Mouse (Mus musculus) natural killer cell, adult 2 months (primary cell): ENCODE data around the gene Man2b2.

Source experiments
- DNase-seq, 2 experiments: peaks; one replicate each; pipeline ENCODE4 v3.0.0; 2022; ENCODE audit warnings: low spot score in 2 of 2

The Man2b2 gene

DNA sequence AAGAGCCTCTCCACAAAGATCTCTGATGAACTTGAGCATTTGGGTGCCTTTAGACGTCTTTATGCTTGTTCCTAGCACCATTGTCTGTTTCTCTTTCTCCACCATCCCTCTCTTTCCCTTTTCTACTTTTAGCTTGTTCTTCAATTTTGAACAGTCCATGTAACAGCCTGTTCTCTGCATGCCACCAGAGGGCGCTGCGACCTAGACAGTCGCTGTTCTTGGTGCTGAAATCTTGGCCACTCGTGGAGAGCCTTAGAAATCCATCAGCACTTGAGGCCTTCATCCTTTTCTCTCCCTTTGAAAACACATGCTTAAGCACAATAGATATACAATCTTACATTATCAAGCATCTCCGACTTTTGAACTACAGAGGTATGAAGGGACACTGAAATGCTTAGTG is 5.5 kb upstream of the Man2b2 start:
- peak; percentile 78 to 79 for DNase-seq

DNA sequence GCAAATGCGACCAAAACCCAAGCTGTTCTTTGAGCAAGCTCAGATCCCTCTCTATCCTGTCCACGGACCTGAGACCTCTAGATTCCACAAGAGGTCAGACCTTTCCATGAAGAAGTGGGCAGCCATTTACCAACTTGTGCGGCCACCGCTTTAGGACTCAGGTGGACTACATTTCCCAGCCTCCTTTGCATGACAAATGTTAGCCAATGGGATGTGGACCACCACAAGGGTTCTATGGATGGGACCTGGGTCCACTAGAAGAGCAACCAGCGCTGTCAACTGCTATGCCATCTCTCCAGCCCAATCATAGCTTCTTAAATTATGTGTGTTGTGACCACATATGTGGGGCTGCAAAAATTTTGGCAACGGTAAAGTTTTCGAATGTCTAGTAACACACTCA is 819 bp upstream of the Man2b2 start:
- no peak for DNase-seq

DNA sequence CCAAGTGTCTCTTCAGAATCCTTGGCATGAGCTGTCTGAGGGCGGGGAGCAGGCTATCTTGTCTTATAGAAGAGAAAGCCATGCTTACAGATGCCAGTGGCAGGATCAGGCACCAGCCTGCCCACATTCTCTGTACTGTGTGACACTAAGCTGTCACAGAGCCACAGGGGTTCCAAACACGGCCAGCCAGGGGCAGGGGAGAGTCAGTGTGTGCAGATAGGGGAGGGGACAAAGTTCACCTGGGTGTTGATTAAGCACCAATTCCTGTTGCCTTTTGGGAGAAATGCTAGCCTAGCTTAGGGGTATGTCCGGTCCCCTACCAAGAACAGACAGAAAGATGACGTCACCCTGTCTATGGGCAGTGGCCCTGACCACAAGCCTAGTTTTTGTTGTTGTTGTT is 1.4 kb downstream of the Man2b2 start:
- DNase-seq: no peak

DNA sequence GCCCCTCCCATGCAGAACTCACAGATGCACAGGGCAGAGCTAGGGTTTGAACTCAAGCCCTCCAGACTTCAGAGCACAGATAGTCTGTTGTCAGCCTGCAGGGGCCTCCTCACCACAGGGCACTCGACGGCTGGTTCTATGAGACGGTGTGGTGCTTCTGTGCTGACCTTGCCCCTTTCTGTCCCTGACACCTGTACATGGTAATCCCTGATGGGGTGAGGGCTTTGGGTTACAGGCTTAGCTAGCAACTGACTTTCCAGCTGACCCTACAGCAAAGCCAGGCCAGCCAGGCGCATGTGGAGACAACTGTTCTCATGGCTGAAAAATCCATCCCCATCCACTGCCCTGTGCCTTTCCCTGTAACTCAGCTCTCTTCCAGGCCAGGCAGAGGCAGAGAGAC is 7.5 kb downstream of the Man2b2 start:
- no peak for DNase-seq

DNA sequence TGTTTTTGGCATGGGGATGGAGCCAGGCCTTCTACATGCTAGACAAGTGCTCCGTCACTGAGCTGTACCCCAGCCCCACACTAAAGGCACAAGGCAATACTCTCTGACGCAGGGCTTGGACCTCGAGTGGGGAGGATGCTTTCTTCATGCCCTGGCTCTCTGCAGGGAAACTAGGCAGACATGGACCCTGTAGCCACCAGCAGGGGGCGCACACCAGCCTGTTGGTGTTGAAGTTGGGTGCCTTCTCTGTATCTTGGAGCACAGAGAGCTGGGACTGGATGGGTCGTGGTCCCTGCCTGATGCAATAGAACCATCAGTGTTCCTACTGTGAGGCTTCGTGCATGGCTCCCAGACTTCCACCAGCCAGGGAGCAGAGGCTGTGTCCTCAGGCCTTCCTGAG is 10.3 kb downstream of the Man2b2 start:
- peak; percentile 43 to 53 for DNase-seq

DNA sequence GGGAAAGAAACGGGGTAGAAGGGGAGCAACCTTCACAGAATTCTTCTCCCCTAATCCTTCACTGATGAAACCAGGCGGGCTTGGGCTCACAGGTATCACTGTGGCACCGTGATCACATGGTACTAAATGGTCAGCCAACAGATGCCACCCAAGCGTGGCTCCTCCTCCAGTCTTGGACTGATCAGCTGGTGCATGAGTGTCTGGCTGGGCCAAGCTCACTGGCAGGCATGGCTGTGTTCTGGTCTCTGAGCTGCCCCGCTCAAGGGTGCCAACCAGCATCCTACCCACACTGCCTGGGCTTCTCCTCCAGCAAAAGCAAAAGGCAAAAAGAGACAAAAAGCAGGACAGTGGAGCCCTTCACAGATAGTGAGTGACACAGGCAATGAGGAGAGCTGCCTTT is 10.7 kb downstream of the Man2b2 start:
- no peak for DNase-seq

DNA sequence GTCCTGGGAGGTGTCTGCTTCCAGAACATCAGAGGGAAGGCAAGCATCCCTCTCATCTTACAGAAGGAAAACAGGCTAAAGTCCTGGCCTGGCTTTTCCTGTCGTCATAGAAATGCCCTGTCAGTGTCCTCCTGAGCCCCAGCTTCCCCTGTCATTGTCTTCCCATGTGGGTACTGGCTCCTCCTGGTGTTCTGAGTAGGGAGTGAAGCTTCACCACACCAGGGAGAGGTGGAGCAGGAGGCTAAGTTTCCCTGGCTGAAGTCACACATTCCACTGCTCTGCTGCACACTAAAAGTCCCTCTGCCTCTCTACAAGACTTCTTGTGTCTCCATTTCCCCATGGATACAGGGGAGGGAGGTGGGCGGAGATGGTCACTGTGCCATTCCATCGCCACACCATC is 12.7 kb downstream of the Man2b2 start:
- DNase-seq: no peak

DNA sequence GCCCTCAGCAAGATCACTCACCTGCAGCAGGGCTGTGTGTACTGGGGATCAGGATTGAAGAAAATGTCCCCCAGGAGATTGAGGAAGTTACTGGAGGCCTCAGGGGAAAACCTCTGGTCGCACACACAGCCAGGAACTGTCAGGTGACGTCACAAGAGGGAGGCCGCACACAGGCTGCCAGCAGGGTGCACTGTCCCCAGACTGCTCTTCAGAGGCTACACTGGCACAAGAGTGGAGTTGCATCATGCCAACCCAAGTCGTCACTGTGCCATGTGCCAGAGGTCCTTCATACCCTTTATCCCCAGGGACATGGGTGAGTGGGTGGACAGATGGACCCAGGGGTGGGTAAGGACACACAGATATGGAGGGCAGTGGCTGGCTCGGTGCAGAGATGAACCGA is 15.9 kb downstream of the Man2b2 start:
- DNase-seq: peak in 1 of 2 experiments; percentile 44

DNA sequence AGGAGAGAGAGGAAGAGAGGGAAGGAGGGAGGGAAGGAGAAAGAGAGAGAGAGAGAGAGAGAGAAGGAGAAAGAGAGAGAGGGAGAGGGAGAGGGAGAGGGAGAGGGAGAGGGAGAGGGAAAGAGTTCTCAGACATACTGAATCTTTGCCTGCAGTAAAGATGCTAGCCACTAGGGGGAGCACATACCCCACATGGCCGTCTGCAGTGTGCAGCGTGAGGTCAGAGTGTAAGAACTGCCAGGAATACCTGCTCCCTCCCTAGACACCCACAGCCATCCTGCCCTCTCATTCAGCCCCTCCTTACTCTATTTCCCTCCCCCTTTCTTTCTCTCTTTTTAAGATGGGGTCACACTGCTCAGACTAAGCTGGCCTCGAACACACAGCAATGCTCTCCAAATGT is 19.0 kb downstream of the Man2b2 start:
- peak; percentile 43 to 57 for DNase-seq

DNA sequence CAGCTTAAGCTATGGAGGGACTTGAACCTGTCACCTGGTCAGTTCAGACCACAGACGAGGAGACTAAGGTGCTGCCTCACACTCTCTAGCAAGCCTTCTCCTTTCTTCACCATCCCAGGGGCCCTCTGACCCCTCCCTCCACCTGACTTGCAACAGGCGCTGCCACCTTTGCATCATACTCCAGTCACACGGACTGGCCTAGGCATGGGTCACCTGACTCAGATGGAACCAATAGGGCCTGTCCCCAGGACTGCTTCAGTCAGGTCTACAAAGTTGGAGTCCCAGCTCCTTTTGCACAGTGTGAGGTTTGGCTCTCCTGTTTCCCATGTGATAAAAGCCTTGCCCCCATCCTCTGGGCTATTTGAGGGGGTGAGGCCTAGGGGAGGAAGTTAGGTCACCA is 19.8 kb downstream of the Man2b2 start:
- DNase-seq: no peak

DNA sequence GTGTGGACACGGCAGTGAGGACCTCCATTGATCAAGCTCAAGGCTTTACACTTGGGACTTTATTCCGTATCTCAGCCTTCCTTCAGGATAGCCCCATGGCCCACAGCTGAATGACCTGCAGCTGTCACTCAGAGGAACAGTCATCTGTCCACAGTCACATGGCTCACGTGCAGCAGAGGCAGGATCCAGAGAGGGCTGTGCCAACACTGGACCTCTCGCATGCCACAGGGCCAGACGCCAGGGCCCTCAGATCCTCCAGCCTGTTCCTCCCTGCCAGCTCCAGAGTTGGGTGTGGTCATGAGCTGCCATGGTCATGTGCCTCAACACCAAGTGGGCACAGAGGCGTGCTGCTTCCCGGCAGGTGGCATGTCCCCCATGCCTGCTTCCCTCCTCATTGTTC is 21.3 kb downstream of the Man2b2 start:
- no peak for DNase-seq

DNA sequence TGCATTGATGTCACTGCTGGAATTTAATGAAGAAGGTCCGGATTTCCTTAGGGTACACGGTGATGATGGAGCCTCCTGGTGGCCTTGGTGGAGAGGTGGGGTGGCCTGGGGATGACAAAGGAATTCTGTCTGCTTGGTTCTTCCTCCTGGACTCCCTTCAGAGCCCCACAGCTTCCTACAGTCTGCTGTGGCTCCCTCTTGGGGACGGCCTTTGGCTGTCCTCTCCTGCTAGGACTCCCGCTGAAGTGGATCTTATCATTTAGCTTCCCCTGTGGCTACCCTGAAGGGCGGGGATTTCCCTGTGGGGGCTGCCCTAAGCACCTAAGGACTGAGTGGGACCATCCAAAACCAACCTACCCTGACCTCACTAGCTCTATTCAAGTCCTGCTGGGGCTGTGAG is 23.3 kb downstream of the Man2b2 start:
- DNase-seq: no peak

DNA sequence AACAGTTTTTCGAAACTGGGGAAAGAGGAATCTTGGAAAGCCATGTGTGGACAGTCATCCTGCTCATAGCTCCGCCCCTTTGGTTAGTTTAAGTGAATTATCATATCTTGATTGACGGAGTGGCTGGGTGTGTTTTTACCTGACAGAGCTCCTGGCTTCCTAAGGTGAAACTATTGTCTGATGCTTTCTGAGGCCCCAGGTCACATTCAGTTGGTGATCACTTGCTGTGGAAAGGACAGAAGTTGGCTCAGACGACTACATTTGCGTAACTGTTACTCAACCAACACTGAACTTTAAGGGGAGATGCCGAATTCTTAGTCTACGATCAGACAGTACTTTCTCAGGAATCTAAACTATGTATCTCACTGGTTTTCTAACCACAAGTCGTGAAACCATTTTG is 33.2 kb downstream of the Man2b2 start:
- DNase-seq: no peak

DNA sequence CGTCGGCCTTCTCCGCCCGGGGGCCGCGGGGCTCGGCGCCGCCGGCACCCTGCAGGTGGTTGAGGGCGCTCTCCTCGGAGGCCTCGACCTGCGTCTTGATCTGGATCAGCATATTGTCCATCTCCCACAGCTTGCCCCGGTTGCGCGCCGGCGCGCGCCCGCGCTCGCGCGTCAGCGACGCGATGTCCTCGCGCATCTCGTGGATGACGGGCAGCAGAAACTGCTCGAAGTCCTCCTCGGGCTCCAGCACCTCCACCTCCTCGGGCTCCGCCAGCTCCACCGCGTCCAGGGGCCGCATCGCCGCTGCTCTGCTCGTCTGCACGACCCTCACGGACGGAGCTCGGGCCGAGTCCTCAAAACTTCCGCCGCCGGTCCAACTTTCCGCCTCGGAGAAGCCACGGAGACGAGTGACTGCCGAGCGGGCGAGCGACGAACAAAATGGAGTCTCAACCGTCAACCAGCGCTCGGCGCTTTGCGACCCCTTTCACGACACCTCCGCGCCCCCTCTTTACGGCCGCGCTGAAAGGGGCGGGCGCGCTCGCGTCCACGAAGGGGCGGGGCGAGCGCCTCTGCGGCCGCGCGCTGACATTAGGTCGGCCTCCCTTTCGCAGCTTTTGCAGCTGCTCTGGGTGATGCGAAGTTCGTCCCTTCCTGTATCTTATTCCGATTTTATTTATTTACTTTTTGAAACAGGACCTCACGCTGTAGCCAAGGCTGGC is 34.0 kb downstream of the Man2b2 start, which contains the start of gene Mrfap1:
TSS of gene Mrfap1 (minus strand) at position 477 of the 719 bp plus-strand sequence.
- DNase-seq: peak; percentile 90 to 93

DNA sequence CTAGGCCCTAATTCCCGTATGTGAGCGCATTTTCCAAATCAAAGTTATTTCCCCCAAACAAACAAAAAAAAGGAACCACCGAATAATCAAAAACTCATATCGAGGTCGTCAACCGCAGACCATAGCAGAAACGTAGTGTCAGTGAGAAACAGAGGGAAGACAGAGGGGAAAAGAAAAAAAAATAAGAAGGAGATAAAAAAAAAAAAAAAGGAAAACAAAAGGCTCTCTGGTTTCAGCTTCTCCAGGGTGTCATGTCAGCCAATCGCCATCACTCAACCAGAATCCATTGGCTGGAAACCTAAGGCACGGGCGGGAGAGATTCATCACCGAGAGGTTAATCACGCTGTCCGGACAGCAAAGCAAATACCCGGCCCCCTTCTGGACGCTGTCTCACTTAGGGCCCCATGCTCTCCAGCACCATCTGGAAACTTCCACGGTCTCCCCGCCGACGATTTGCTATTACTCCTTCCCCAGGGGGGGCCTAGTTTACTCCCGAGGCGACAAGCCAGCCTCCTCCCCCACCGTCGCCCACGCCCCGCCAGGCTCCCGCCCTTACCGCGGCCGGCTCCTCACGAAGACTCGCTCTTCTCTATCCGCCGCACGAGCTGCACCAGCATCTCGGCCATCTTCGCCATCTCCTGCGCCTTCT is 34.7 kb downstream of the Man2b2 start:
- DNase-seq: peak; percentile 33 to 57

DNA sequence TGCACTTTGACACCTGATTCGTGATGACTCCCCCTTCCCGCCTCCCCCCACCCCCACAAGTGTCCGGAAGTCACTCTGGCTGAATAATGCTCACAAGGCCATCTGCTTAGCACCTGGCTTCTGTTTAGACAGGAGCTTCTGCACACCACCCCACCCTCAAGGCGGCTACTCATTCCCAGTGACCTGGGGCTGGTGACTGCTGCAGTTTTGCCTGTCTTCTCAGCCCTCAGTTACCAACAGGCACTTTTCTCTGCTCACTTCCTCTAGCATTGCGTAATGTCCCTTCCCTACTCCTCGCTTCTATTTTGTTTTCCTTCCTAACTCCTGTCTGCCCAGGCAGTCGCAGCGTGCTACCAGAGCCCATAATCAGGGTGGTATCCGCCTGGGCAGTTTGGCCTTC is 38.6 kb downstream of the Man2b2 start:
- no peak for DNase-seq

DNA sequence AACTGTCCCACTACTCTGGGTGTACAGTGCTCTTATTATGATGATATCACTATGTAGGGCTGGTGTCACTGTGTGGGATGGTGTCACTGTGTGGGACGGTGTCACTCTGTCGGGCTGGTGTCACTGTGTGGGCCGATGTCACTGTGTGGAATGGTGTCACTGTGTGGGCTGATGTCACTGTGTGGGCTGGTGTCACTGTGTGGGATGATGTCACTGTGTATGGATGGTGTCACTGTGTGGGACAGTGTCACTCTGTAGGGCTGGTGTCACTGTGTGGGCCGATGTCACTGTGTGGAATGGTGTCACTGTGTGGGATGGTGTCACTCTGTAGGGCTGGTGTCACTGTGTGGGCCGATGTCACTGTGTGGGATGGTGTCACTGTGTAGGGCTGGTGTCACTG is 44.4 kb downstream of the Man2b2 start:
- no peak for DNase-seq

DNA sequence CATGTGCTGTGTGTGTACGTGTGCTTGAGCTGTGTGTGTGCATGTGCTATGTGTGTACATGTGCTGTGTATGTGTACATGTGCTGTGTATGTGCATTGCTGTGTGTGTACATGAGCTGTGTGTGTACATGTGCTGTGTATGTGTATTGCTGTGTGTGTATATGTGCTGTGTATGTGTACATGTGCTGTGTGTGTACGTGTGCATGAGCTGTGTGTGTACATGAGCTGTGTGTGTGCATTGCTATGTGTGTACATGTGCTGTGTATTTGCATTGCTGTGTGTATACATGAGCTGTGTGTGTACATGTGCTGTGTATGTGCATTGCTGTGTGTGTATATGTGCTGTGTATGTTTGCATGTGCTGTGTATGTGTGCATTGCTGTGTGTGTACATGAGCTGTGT is 50.9 kb downstream of the Man2b2 start:
- DNase-seq: no peak

DNA sequence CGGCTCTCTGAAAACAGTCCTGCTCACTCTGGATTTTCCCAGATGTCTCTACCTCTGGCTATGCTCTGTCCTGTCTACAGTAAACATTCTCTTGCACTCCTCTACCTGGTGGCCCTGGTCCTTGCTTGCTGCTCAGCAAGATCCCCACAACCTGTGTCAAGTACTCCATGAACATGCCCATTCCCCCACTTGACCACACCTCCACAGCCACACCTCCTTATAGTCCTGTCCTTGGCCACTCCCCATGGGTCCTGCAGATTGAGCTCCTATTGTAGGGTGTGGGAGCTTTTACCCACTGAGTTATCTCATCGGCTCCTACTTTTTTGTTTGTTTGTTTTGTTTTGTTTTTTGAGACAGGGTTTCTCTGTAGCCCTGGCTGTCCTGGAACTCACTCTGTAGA is 51.6 kb downstream of the Man2b2 start:
- no peak for DNase-seq

DNA sequence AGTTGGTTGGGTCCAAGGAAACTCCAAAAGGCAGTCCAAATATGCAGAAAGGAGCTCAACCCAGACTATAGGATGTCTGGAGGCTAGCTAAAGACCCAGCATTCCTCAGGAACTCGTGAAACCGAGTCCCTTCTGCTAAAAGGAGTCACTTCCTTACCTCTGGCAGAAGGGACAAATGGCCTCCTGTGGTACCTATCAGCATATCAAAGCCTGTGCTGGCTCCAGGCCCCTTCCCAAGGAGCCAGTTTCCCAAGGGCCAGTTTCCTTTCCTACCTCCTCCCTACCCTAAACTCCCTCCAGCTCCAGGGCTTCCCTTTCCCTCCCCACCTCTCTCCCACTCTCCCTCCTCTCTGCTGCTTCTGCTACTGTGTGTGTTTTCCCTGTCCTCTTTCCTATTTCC is 53.3 kb downstream of the Man2b2 start:
- DNase-seq: no peak

DNA sequence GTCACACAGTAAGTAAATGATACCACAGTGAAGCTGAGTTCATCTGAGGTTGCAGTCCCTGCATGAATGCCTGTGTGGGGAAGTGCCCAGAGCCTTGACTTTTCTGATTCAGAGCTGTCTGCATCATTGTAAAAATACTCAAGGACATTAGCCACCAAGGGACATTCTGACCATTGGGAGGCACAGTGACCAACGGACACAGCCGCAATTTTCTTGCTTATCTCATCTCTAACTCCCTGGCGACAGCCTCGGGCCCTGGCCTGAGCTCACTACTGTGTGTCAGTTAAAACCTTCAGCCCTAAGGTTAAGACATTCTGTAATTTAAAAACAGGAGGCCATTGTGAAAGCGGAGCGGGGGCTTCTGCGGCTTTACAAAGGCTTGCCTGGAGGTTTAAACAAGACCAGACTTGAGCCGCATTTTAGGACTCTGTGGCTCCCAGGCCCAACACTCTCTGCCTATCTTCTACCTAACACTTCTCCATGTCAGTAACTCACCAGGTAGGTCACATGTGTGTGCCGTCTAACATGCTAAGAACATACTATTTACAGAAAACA is 54.4 kb downstream of the Man2b2 start:
- DNase-seq: no peak

DNA sequence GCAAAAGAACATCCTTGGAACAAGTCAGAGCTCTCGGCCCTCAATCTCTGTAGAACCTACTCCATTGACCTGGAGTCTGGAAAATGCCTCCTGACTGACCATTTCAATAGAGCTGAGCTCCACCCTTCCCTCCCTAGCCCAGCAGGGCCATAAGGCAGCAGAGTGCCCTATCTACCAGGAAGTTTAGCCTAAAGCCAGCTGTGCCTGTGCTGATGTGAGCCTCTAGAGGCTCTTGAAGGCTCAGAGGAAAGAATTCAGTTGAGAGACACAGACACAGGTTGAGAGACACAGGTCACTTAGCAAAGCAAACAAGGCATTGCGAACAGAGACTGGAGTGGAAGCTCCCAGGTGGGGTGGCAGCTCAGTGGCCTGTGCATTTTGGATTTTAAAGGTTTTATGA is 55.1 kb downstream of the Man2b2 start:
- no peak for DNase-seq

DNA sequence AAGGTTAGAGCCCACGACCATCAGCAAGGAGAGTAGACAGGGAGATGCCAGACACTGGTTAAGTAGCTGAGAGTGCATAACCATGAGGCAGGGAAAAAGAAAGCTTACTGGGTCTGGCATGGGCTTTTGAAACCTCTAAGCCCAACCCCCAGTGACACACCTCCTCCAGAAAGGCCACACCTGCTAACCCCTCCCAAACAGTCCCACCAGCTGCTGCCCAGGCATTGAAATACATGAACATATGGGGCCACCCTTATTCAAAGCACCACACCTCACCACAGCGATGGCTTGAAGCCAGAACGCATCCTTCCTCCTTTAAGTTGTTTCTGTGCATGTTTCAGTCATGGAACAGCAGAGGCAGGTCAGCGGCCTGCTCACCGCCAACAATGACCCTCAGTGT is 57.9 kb downstream of the Man2b2 start:
- no peak for DNase-seq
